Mouse (Mus musculus): Measurements from ENCODE around the gene Zfp553. TPM values are rescaled to one million over a fixed set of nuclear protein-coding genes. Genes with fewer than 3 reads are reported as not detected.

Gene Zfp553
- polyA plus RNA-seq, 1 experiment = 57.0 TPM

GRCm38 (mm10) chr7:127233368-127233749 is 498 bp downstream of the Zfp553 start:
- H3K27me3 ChIP-seq (ENCODE audit: control insufficient read depth, insufficient read depth, low read length, poor library complexity, severe bottlenecking) = no peaks in the 10 kb centered on the region
- TF ChIP-seq POLR2A (IDR thresholded peaks at IDR 0.05; ENCODE audit: insufficient read depth, low read length) = no peak
- no peak for TF ChIP-seq EP300 (IDR thresholded peaks at IDR 0.05; ENCODE audit: insufficient read depth, low read depth, low read length)
- TF ChIP-seq CTCF (IDR thresholded peaks at IDR 0.05; ENCODE audit: low read depth, low read length) = no peak
- peaks cover 39% of the 10 kb centered on the region for H3K36me3 ChIP-seq (ENCODE audit: control insufficient read depth, insufficient read depth, low read length, poor library complexity, severe bottlenecking)
- peak overlapping the region; percentile 88 for H3K27ac ChIP-seq (ENCODE audit: insufficient read depth, low read length)
- H3K9me3 ChIP-seq (replicated peaks; ENCODE audit: control insufficient read depth, insufficient read depth, low read length, poor library complexity, severe bottlenecking) = no peaks in the 10 kb centered on the region
- peak overlapping the region; percentile 89 for H3K4me3 ChIP-seq (ENCODE audit: low read depth, low read length)
- H3K4me1 ChIP-seq (ENCODE audit: control insufficient read depth, insufficient read depth, low read length) = no peaks in the 10 kb centered on the region
- peak overlapping the region; percentile 95 for H3K9ac ChIP-seq (ENCODE audit: low read depth, poor library complexity, severe bottlenecking)

- Histone ChIP-seq H3K27ac (ENCODE audit: insufficient read depth, low read length) (peak overlapping the region; percentile 88), H3K27me3 (ENCODE audit: control insufficient read depth, insufficient read depth, low read length, poor library complexity, severe bottlenecking) (no peaks in the 10 kb centered on the region), H3K4me3 (ENCODE audit: low read depth, low read length) (peak overlapping the region; percentile 89), H3K9ac (ENCODE audit: low read depth, poor library complexity, severe bottlenecking) (peak overlapping the region; percentile 95), H3K36me3 (ENCODE audit: control insufficient read depth, insufficient read depth, low read length, poor library complexity, severe bottlenecking) (peaks cover 39% of the 10 kb centered on the region), H3K9me3 (replicated peaks; ENCODE audit: control insufficient read depth, insufficient read depth, low read length, poor library complexity, severe bottlenecking) (no peaks in the 10 kb centered on the region), H3K4me1 (ENCODE audit: control insufficient read depth, insufficient read depth, low read length) (no peaks in the 10 kb centered on the region)
- no peak for TF ChIP-seq CTCF (IDR thresholded peaks at IDR 0.05; ENCODE audit: low read depth, low read length)
- no peak for TF ChIP-seq POLR2A (IDR thresholded peaks at IDR 0.05; ENCODE audit: insufficient read depth, low read length)
- no peak for TF ChIP-seq EP300 (IDR thresholded peaks at IDR 0.05; ENCODE audit: insufficient read depth, low read depth, low read length)
Measured at GRCm38 (mm10) chr7:127233765-127234164, 904 bp downstream of the Zfp553 start.

- Histone ChIP-seq H3K4me3 (ENCODE audit: low read depth, low read length) (peak overlapping the region; percentile 78), H3K27me3 (ENCODE audit: control insufficient read depth, insufficient read depth, low read length, poor library complexity, severe bottlenecking) (no peaks in the 10 kb centered on the region), H3K4me1 (ENCODE audit: control insufficient read depth, insufficient read depth, low read length) (no peaks in the 10 kb centered on the region), H3K27ac (ENCODE audit: insufficient read depth, low read length) (peak overlapping the region; percentile 33; the same call in 1 of the 2 replicates), H3K9me3 (replicated peaks; ENCODE audit: control insufficient read depth, insufficient read depth, low read length, poor library complexity, severe bottlenecking) (no peaks in the 10 kb centered on the region), H3K9ac (ENCODE audit: low read depth, poor library complexity, severe bottlenecking) (peak overlapping the region; percentile 95), H3K36me3 (ENCODE audit: control insufficient read depth, insufficient read depth, low read length, poor library complexity, severe bottlenecking) (peaks cover 37% of the 10 kb centered on the region)
- TF ChIP-seq POLR2A (IDR thresholded peaks at IDR 0.05; ENCODE audit: insufficient read depth, low read length) = no peak
- no peak for TF ChIP-seq EP300 (IDR thresholded peaks at IDR 0.05; ENCODE audit: insufficient read depth, low read depth, low read length)
- TF ChIP-seq CTCF (IDR thresholded peaks at IDR 0.05; ENCODE audit: low read depth, low read length) = no peak
Measured at GRCm38 (mm10) chr7:127234777-127235176, 1.9 kb downstream of the Zfp553 start.

GRCm38 (mm10) chr7:127243361-127243867 is 10.6 kb downstream of the Zfp553 start:
- TF ChIP-seq POLR2A (IDR thresholded peaks at IDR 0.05; ENCODE audit: insufficient read depth, low read length) (no peak), EP300 (IDR thresholded peaks at IDR 0.05; ENCODE audit: insufficient read depth, low read depth, low read length) (no peak)
- Histone ChIP-seq H3K4me1 (ENCODE audit: control insufficient read depth, insufficient read depth, low read length) (peaks cover 2% of the 10 kb centered on the region), H3K36me3 (ENCODE audit: control insufficient read depth, insufficient read depth, low read length, poor library complexity, severe bottlenecking) (no peaks in the 10 kb centered on the region; the same call in 1 of the 2 replicates), H3K9me3 (replicated peaks; ENCODE audit: control insufficient read depth, insufficient read depth, low read length, poor library complexity, severe bottlenecking) (no peaks in the 10 kb centered on the region), H3K4me3 (ENCODE audit: low read depth, low read length) (peak overlapping the region; percentile 58), H3K27ac (ENCODE audit: insufficient read depth, low read length) (peak overlapping the region; percentile 62), H3K27me3 (ENCODE audit: control insufficient read depth, insufficient read depth, low read length, poor library complexity, severe bottlenecking) (no peaks in the 10 kb centered on the region), H3K9ac (ENCODE audit: low read depth, poor library complexity, severe bottlenecking) (peak overlapping the region; percentile 82)

GRCm38 (mm10) chr7:127243870-127244657 is 11.2 kb downstream of the Zfp553 start, which contains the start of gene Zfp771:
Zfp771 (plus strand) TSS chr7:127244274.
- Histone ChIP-seq H3K4me1 (ENCODE audit: control insufficient read depth, insufficient read depth, low read length) (peaks cover 2% of the 10 kb centered on the region), H3K36me3 (ENCODE audit: control insufficient read depth, insufficient read depth, low read length, poor library complexity, severe bottlenecking) (no peaks in the 10 kb centered on the region; the same call in 1 of the 2 replicates), H3K4me3 (ENCODE audit: low read depth, low read length) (peak within 1 kb of the TSS; percentile 91), H3K9ac (ENCODE audit: low read depth, poor library complexity, severe bottlenecking) (peak within 1 kb of the TSS; percentile 82), H3K27ac (ENCODE audit: insufficient read depth, low read length) (peak within 1 kb of the TSS; percentile 70), H3K27me3 (ENCODE audit: control insufficient read depth, insufficient read depth, low read length, poor library complexity, severe bottlenecking) (no peaks in the 10 kb centered on the region), H3K9me3 (replicated peaks; ENCODE audit: control insufficient read depth, insufficient read depth, low read length, poor library complexity, severe bottlenecking) (no peaks in the 10 kb centered on the region)
- peak; percentile 12 for TF ChIP-seq POLR2A (IDR thresholded peaks at IDR 0.05; ENCODE audit: insufficient read depth, low read length)
- no peak for TF ChIP-seq EP300 (IDR thresholded peaks at IDR 0.05; ENCODE audit: insufficient read depth, low read depth, low read length)

Measured in ES-Bruce4 (cell line).